ENCODE assay signal across 9 mouse cellular contexts in genomic region chr11:46054911-46055895, GRCm38 (mm10). TPM values are rescaled to one million over a fixed set of nuclear protein-coding genes. Genes with fewer than 3 reads are reported as not detected.
DNase-seq lines count a peak whose midpoint lies in the region; ATAC-seq and TF ChIP-seq lines count a peak whose summit lies in the region.
"Had no signal": no experiment of that assay in that cellular context is flagged by ENCODE, and none has a peak within 500 bp of the region (broad histone marks: within the 10 kb centered on the region; RNA-seq: fewer than 3 reads in every experiment).

No protein-coding gene starts in this region.

- H3K4me3 ChIP-seq in heart, embryonic 13.5 days = peak overlapping the region; percentile 70
- peak overlapping the region; percentile 75 for H3K4me3 ChIP-seq in cortical plate, adult 2 months (ENCODE audit: insufficient read depth, low read length)
- peak overlapping the region; percentile 67 for H3K4me3 ChIP-seq in hindbrain, embryonic 14.5 days (replicated peaks; ENCODE audit: low read length)
- H3K4me3 ChIP-seq in midbrain, postnatal 0 days (ENCODE audit: low read depth, low read length) = peak overlapping the region; percentile 63

- H3K9me3 ChIP-seq in heart, embryonic 13.5 days = no peaks in the 10 kb centered on the region
- no peaks in the 10 kb centered on the region for H3K9me3 ChIP-seq in hindbrain, embryonic 14.5 days (ENCODE audit: control insufficient read depth, low read length)
- H3K9me3 ChIP-seq in midbrain, postnatal 0 days (ENCODE audit: low read length) = no peaks in the 10 kb centered on the region

- H3K27me3 ChIP-seq in heart, embryonic 13.5 days (replicated peaks) = no peaks in the 10 kb centered on the region
- H3K27me3 ChIP-seq in hindbrain, embryonic 14.5 days (ENCODE audit: control insufficient read depth, insufficient read depth, low read length) = no peaks in the 10 kb centered on the region
- no peaks in the 10 kb centered on the region for H3K27me3 ChIP-seq in midbrain, postnatal 0 days (ENCODE audit: insufficient read depth, low read length)

- intact Hi-C loops in heart, postnatal 25 days (cut with DNase I) = loop anchor here (5.0 kb wide), 1 partner anchor 38 kb away; no protein-coding TSS in a partner anchor

- 13% methylated on average over 13 of the region's 13 CpGs for WGBS in heart, embryonic 13.5 days
- 26% methylated on average over 13 of the region's 13 CpGs for WGBS in hindbrain, embryonic 14.5 days
- WGBS in midbrain, postnatal 0 days = 31% methylated on average over 12 of the region's 13 CpGs

- peak overlapping the region; percentile 90 for H3K9ac ChIP-seq in heart, embryonic 13.5 days
- H3K9ac ChIP-seq in hindbrain, embryonic 14.5 days = peak overlapping the region; percentile 82
- peak overlapping the region; percentile 86 for H3K9ac ChIP-seq in midbrain, postnatal 0 days (replicated peaks; ENCODE audit: low read length, poor library complexity, severe bottlenecking)

- no peak for TF ChIP-seq POLR2A in cortical plate, adult 2 months (IDR thresholded peaks at IDR 0.05; ENCODE audit: extremely low read depth, insufficient read depth, low read length)

- peak overlapping the region; percentile 92 for H3K27ac ChIP-seq in heart, embryonic 13.5 days (replicated peaks)
- no peak overlapping the region for H3K27ac ChIP-seq in cortical plate, adult 2 months (ENCODE audit: insufficient read depth, low read length)
- peak overlapping the region; percentile 93 for H3K27ac ChIP-seq in hindbrain, embryonic 14.5 days
- H3K27ac ChIP-seq in midbrain, postnatal 0 days (ENCODE audit: low read depth, low read length) = peak overlapping the region; percentile 86; the same call in 1 of the 2 replicates

- ATAC-seq in heart, embryonic 13.5 days (ENCODE audit: extremely low read depth, insufficient number of reproducible peaks, low FRiP score, low TSS enrichment) = 0 out of 2 replicates have a peak, but pooled peaks have one; percentile 2
- ATAC-seq in hindbrain, embryonic 14.5 days (ENCODE audit: low FRiP score) = peak; percentile 57; the same call in 1 of the 2 replicates
- peak; percentile 57; the same call in 1 of the 2 replicates for ATAC-seq in midbrain, postnatal 0 days (ENCODE audit: low FRiP score)
- ATAC-seq in cerebellum, adult (ENCODE audit: insufficient number of reproducible peaks, low FRiP score, low TSS enrichment) = no peak

- peaks cover 33% of the 10 kb centered on the region for H3K4me1 ChIP-seq in heart, embryonic 13.5 days
- H3K4me1 ChIP-seq in cortical plate, adult 2 months (ENCODE audit: control insufficient read depth, insufficient read depth, low read length) = no peaks in the 10 kb centered on the region; the same call in 1 of the 2 replicates
- H3K4me1 ChIP-seq in hindbrain, embryonic 14.5 days (replicated peaks; ENCODE audit: control insufficient read depth, insufficient read depth, low read length) = peaks cover 12% of the 10 kb centered on the region
- H3K4me1 ChIP-seq in midbrain, postnatal 0 days (ENCODE audit: insufficient read depth, low read length) = no peaks in the 10 kb centered on the region

- TF ChIP-seq CTCF in cortical plate, adult 2 months (IDR thresholded peaks at IDR 0.05; ENCODE audit: extremely low read depth, insufficient read depth, low read length) = no peak
- TF ChIP-seq CTCF in midbrain, postnatal 0 days (IDR thresholded peaks at IDR 0.05) = no peak

- H3K36me3 ChIP-seq in heart, embryonic 13.5 days = peaks cover 6% of the 10 kb centered on the region
- no peaks in the 10 kb centered on the region for H3K36me3 ChIP-seq in hindbrain, embryonic 14.5 days (replicated peaks; ENCODE audit: control insufficient read depth, insufficient read depth)
- H3K36me3 ChIP-seq in midbrain, postnatal 0 days (ENCODE audit: insufficient read depth, low read length) = no peaks in the 10 kb centered on the region

- H3K4me2 ChIP-seq in heart, embryonic 13.5 days = peak overlapping the region; percentile 84
- peak overlapping the region; percentile 77 for H3K4me2 ChIP-seq in hindbrain, embryonic 14.5 days (replicated peaks)
- H3K4me2 ChIP-seq in midbrain, postnatal 0 days (ENCODE audit: low read depth, low read length, poor library complexity, severe bottlenecking) = peak overlapping the region; percentile 57

- DNase-seq in heart, postnatal 25 days (ENCODE audit: low spot score) = no peak
- peak; percentile 39 for DNase-seq in hindbrain, embryonic 14.5 days (ENCODE audit: low spot score)
- no peak for DNase-seq in midbrain, postnatal 0 days (ENCODE audit: low spot score)
- no peak for DNase-seq in c-Kit-positive CD71-positive TER-119-positive erythroid progenitor cells, embryonic 14.5 days (ENCODE audit: low spot score)
- DNase-seq in lung, postnatal 36 days = no peak
- DNase-seq: kidney, adult 11 months had no signal

RNA-seq across cellular contexts. Expression of gene Adam19, which starts 0.6 kb away (rescaled TPM):
- 24.2 and 24.7 TPM in 2 replicates for polyA plus RNA-seq in heart, embryonic 13.5 days (2015; fragmentation: Nextera tagmentation; extraction: Ambion mirVana)
- total RNA-seq in heart, postnatal 25 days (2021) = 10 to 100 TPM; 36.2 to 78.2 TPM
- polyA plus RNA-seq in cortical plate, adult 2 months (2012; rRNA removed) = 9.6 and 9.9 TPM in 2 replicates
- polyA plus RNA-seq in hindbrain, embryonic 14.5 days (2014; fragmentation: Nextera tagmentation; extraction: Ambion mirVana) = 12.2 and 14.5 TPM in 2 replicates
- 16.8 and 16.9 TPM in 2 replicates for total RNA-seq in midbrain, postnatal 0 days (2014; rRNA removed)
- polyA plus RNA-seq in midbrain, postnatal 0 days (2015; fragmentation: Nextera tagmentation; extraction: Ambion mirVana) = 3.9 and 6.1 TPM in 2 replicates

RNA-seq across cellular contexts. Expression of gene Gm12166, which starts 3.1 kb away (rescaled TPM):
- 4.8 and 5.3 TPM in 2 replicates for polyA plus RNA-seq in heart, embryonic 13.5 days (2015; fragmentation: Nextera tagmentation; extraction: Ambion mirVana)
- 1 to 10 TPM; 1.6 to 1.9 TPM for total RNA-seq in heart, postnatal 25 days (2021)
- 6.8 and 11.1 TPM in 2 replicates for polyA plus RNA-seq in cortical plate, adult 2 months (2012; rRNA removed)
- 4.4 and 6.6 TPM in 2 replicates for polyA plus RNA-seq in hindbrain, embryonic 14.5 days (2014; fragmentation: Nextera tagmentation; extraction: Ambion mirVana)
- total RNA-seq in midbrain, postnatal 0 days (2014; rRNA removed) = 8.7 and 12.1 TPM in 2 replicates
- 8.3 and 8.9 TPM in 2 replicates for polyA plus RNA-seq in midbrain, postnatal 0 days (2015; fragmentation: Nextera tagmentation; extraction: Ambion mirVana)
